In the genomic region with DNA sequence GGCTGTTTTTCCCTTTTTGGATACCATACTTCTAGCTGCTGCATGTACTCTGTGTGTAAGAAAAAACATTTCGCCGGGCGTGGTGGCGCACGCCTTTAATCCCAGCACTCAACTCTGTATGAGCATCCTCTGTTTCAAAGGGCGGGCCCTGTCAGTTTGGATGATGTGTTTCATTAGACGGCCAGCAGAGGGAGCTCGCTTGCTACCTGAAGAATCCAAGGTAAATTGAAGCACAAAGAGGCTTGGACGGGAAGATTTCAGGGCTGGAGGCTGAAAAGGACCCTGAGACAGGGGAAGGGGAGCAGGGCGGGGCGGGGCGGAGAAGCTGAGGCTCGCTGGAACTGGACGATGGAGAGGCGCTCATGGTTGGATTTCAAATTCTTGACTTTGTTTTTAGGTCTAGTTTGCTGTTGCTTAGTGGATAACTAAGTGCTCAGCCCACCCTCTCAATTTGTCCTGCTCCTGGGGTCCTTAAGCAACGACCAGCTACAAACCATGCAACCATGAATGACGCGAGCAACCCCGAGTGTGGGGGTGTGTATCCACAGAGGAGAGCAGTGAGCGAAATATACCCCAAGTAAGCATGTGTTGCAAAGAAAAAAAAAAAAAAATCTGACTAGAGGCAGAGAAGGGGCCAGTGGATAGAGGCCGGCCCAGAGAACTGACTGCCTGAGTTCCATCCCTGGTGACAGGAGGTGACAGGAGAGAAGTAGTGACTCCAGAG, we compare ENCODE assay signal across 8 mouse cellular contexts. TPM values are rescaled to one million over a fixed set of nuclear protein-coding genes. Genes with fewer than 3 reads are reported as not detected.
DNase-seq lines count a peak whose midpoint lies in the region; ATAC-seq lines count a peak whose summit lies in the region.

No protein-coding gene starts in this region.

- no peak overlapping the region for H3K4me3 ChIP-seq in hindbrain, embryonic 16.5 days (ENCODE audit: low read length)

- DNase-seq in ZHBTc4 (ENCODE audit: low read depth, low spot score) = peak; percentile 82
- peak; percentile 83 to 88 for DNase-seq in cerebellum, postnatal 25 days
- peak; percentile 80 to 82 for DNase-seq in frontal cortex, postnatal 25 days (ENCODE audit: low spot score in 2 of 2)
- DNase-seq in layer of hippocampus, postnatal 36 days = peak; percentile 81 to 83
- DNase-seq in right cerebral cortex, adult 2 months (ENCODE audit: low spot score in 2 of 2) = peak; percentile 93 to 94
- DNase-seq in urinary bladder, adult 2 months (ENCODE audit: low spot score) = peak; percentile 49

- no peaks in the 10 kb centered on the region for H3K36me3 ChIP-seq in hindbrain, embryonic 16.5 days (ENCODE audit: control insufficient read depth, insufficient read depth, low read length)

- no peaks in the 10 kb centered on the region for H3K9me3 ChIP-seq in hindbrain, embryonic 16.5 days (ENCODE audit: control insufficient read depth, low read length)

- no peak overlapping the region; the same call in 1 of the 2 replicates for H3K9ac ChIP-seq in hindbrain, embryonic 16.5 days (ENCODE audit: low read depth, low read length)

- peaks cover 2% of the 10 kb centered on the region; the same call in 1 of the 2 replicates for H3K4me1 ChIP-seq in hindbrain, embryonic 16.5 days (ENCODE audit: control insufficient read depth, insufficient read depth, low read depth, low read length)

- H3K4me2 ChIP-seq in hindbrain, embryonic 16.5 days (ENCODE audit: low read length) = peak overlapping the region; percentile 46

- H3K27ac ChIP-seq in hindbrain, embryonic 16.5 days (ENCODE audit: low read depth, low read length) = no peak overlapping the region

- peak; percentile 73 for ATAC-seq in hindbrain, embryonic 16.5 days
- peak; percentile 90 for ATAC-seq in megakaryocyte, adult 5-6 weeks (ENCODE audit: poor library complexity, severe bottlenecking)

- no peaks in the 10 kb centered on the region for H3K27me3 ChIP-seq in hindbrain, embryonic 16.5 days (replicated peaks; ENCODE audit: control insufficient read depth, insufficient read depth, low read length)

- 10% methylated on average over 21 of the region's 21 CpGs for WGBS in hindbrain, embryonic 16.5 days

RNA-seq across cellular contexts. Expression of gene Tpt1, which starts 31.6 kb away (rescaled TPM):
- polyA plus RNA-seq in hindbrain, embryonic 16.5 days (2015; fragmentation: Nextera tagmentation; extraction: Ambion mirVana) = 585 and 607 TPM in 2 replicates
- 100 to 1,000 TPM; 921 to 999 TPM for total RNA-seq in layer of hippocampus, postnatal 36 days (2021)
- 5,508 and 5,947 TPM in 2 replicates for total RNA-seq in megakaryocyte, adult 5-6 weeks (2015)
- total RNA-seq in megakaryocyte, adult 5-6 weeks (2017) = 1,349 and 1,387 TPM in 2 replicates
- 2,550 and 3,005 TPM in 2 replicates for polyA plus RNA-seq in urinary bladder, adult 2 months (2012; rRNA removed)
